Mouse (Mus musculus) ES-E14 (cell line): ENCODE data around the gene Plpp3.

ENCODE experiments used
- HCFC1 ChIP-seq: IDR thresholded peaks from 2 replicates; pipeline ENCODE4 v1.6.1; 2012; ENCODE audit warnings: low read length, inconsistent platforms, borderline replicate concordance; ENCODE audit not compliant: insufficient read depth
- ZC3H11A ChIP-seq: IDR thresholded peaks from 2 replicates; pipeline ENCODE4 v1.6.1; 2012; ENCODE audit warnings: low read depth, mild to moderate bottlenecking, inconsistent platforms, low read length, borderline replicate concordance

DNA sequence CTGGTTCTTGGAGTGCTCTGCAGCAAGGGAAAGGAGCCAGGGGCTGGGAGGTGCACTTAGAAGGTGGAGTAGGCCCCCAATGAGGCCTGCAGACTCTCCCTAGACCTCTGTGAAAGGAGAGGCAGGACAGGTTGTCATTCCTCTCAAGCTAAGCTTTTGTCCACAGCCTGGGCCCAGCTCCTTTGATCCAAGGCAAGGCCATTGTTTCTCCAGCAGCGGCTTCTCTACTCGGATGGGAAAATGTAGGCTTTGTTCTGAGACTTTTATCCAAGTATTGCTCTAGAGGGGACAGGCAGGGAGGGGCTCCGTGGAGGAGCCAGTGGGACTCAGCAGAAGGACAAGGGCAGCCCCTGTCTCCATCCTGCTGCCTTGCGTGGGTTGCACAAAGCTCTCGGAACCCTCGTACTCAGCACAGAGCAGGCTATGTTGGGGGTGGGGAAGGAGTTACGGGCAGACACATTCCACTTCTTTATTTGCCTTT lies 124.6 kb downstream of the Plpp3 start:
- TF ChIP-seq ZC3H11A (no peak), HCFC1 (no peak)
